Mouse (Mus musculus): ENCODE results near the gene S100a7a.
A peak's percentile ranks its signal among the peaks of the same experiment; 100 is the strongest.

S100a7a gene

GRCm38 (mm10) chr3:90653717-90654116 lies at the start of gene S100a7a:
S100a7a (plus strand) TSS chr3:90654017.
- no peak for DNase-seq

GRCm38 (mm10) chr3:90604416-90604815 lies 49.4 kb upstream of the S100a7a start:
- DNase-seq: no peak

GRCm38 (mm10) chr3:90605049-90605448 lies 48.8 kb upstream of the S100a7a start:
- DNase-seq: no peak

GRCm38 (mm10) chr3:90605736-90606135 lies 48.1 kb upstream of the S100a7a start:
- no peak for DNase-seq

- no peak for DNase-seq
These were observed 47.6 kb upstream of the S100a7a start for GRCm38 (mm10) chr3:90606185-90606584.

- DNase-seq: no peak
These were observed 46.5 kb upstream of the S100a7a start for GRCm38 (mm10) chr3:90607361-90607760.

- no peak for DNase-seq
These were observed 45.6 kb upstream of the S100a7a start, which contains the start of gene S100a5 for GRCm38 (mm10) chr3:90608223-90608622. S100a5 (plus strand) TSS chr3:90608523.

- DNase-seq: no peak
These were observed 44.7 kb upstream of the S100a7a start for GRCm38 (mm10) chr3:90609102-90609501.

- DNase-seq: no peak
These were observed 42.3 kb upstream of the S100a7a start for GRCm38 (mm10) chr3:90611494-90611893.

GRCm38 (mm10) chr3:90612061-90612460 lies 41.8 kb upstream of the S100a7a start:
- DNase-seq: no peak

GRCm38 (mm10) chr3:90612728-90613291 lies 41.0 kb upstream of the S100a7a start, which contains the start of gene S100a6:
S100a6 (plus strand) TSS chr3:90612882.
- no peak for DNase-seq

GRCm38 (mm10) chr3:90613461-90614147 lies 40.2 kb upstream of the S100a7a start:
- no peak for DNase-seq

- DNase-seq: no peak
These were observed 39.7 kb upstream of the S100a7a start for GRCm38 (mm10) chr3:90614148-90614530.

- DNase-seq: no peak
These were observed 39.1 kb upstream of the S100a7a start for GRCm38 (mm10) chr3:90614611-90615251.

GRCm38 (mm10) chr3:90615415-90615814 lies 38.4 kb upstream of the S100a7a start:
- DNase-seq: peak; percentile 11

- no peak for DNase-seq
These were observed 37.9 kb upstream of the S100a7a start for GRCm38 (mm10) chr3:90615911-90616310.

- DNase-seq: no peak
These were observed 36.2 kb upstream of the S100a7a start for GRCm38 (mm10) chr3:90617586-90617985.

GRCm38 (mm10) chr3:90621552-90621951 lies 32.3 kb upstream of the S100a7a start:
- no peak for DNase-seq

GRCm38 (mm10) chr3:90623435-90624071 lies 30.3 kb upstream of the S100a7a start:
- no peak for DNase-seq

- no peak for DNase-seq
These were observed 28.3 kb upstream of the S100a7a start for GRCm38 (mm10) chr3:90625496-90625895.

- no peak for DNase-seq
These were observed 27.4 kb upstream of the S100a7a start for GRCm38 (mm10) chr3:90626266-90627021.

- DNase-seq: no peak
These were observed 26.5 kb upstream of the S100a7a start for GRCm38 (mm10) chr3:90627366-90627765.

- DNase-seq: no peak
These were observed 26.0 kb upstream of the S100a7a start for GRCm38 (mm10) chr3:90627807-90628206.
